In genomic region chrX:159144674-159145073, GRCm38 (mm10) we compare ENCODE assay signal across 18 mouse cellular contexts.
"Had no signal": no experiment of that assay in that cellular context is flagged by ENCODE, and none has a peak within 500 bp of the region (broad histone marks: within the 10 kb centered on the region; RNA-seq: fewer than 3 reads in every experiment).

No protein-coding gene starts in this region.

- H3K36me3 ChIP-seq: kidney, embryonic 15.5 days; liver, embryonic 12.5 days; liver, embryonic 15.5 days; midbrain, embryonic 12.5 days; neural tube, embryonic 13.5 days; stomach, embryonic 15.5 days had no signal

- H3K27ac ChIP-seq: kidney, embryonic 15.5 days; left cerebral cortex, adult 2 months; liver, embryonic 12.5 days; liver, embryonic 15.5 days; midbrain, embryonic 12.5 days; neural tube, embryonic 13.5 days; stomach, embryonic 15.5 days had no signal

- ATAC-seq: liver, embryonic 12.5 days; midbrain, embryonic 16.5 days had no signal

- H3K4me3 ChIP-seq: kidney, embryonic 15.5 days; left cerebral cortex, adult 2 months; liver, embryonic 12.5 days; liver, embryonic 15.5 days; midbrain, embryonic 12.5 days; myocyte; neural tube, embryonic 13.5 days; stomach, embryonic 15.5 days had no signal

- DNase-seq: kidney, adult 11 months; kidney, adult 8-10 months; kidney, postnatal 10 days; kidney, postnatal 36 days; layer of hippocampus, postnatal 36 days; retina, postnatal 1 day; right cerebral cortex, postnatal 25 days; spleen, adult 18-20 months; thymus, postnatal 25 days had no signal

- H3K27me3 ChIP-seq: kidney, embryonic 15.5 days; liver, embryonic 12.5 days; liver, embryonic 15.5 days; midbrain, embryonic 12.5 days; neural tube, embryonic 13.5 days; stomach, embryonic 15.5 days had no signal

- H3K4me2 ChIP-seq: kidney, embryonic 15.5 days; liver, embryonic 12.5 days; liver, embryonic 15.5 days; midbrain, embryonic 12.5 days; neural tube, embryonic 13.5 days; stomach, embryonic 15.5 days had no signal

- H3K4me1 ChIP-seq: kidney, embryonic 15.5 days; liver, embryonic 12.5 days; liver, embryonic 15.5 days; midbrain, embryonic 12.5 days; neural tube, embryonic 13.5 days; stomach, embryonic 15.5 days had no signal

- H3K9me3 ChIP-seq: kidney, embryonic 15.5 days; liver, embryonic 12.5 days; liver, embryonic 15.5 days; midbrain, embryonic 12.5 days; neural tube, embryonic 13.5 days; stomach, embryonic 15.5 days had no signal

- H3K9ac ChIP-seq: kidney, embryonic 15.5 days; liver, embryonic 12.5 days; liver, embryonic 15.5 days; midbrain, embryonic 12.5 days; neural tube, embryonic 13.5 days; stomach, embryonic 15.5 days had no signal
